Mouse (Mus musculus) T-helper 2 cell (primary cell): ENCODE measurements around the gene Fam50b.

Experiments used
- in situ Hi-C: fragments of 300-600 bp; cut with MboI, MseI; formaldehyde crosslinking; loops from one replicate; pipeline ENCODE4 v1.15.1; 2025; ENCODE audit warnings: high pct_unique_total_duplicates

Fam50b gene

DNA sequence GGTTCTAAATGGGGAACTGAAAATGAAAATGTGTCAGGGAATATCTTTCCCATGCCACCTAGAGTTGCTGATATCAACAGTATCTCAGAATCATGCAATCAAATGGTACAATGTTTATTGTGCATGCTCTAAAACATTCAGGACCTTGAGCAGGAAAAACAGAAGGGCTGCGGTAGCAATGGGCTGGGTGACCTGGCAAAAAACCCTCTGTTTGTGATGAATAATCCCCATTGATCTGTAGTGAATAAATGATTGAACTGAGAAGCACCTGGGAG is 4.0 kb downstream of the Fam50b start:
- in situ Hi-C loops: no loop called here

GRCm38 (mm10) chr13:34739071-34739470 is 4.4 kb downstream of the Fam50b start:
- in situ Hi-C loops: no loop called here

- in situ Hi-C loops: loop anchor here (10.0 kb wide), 1 partner anchor 1954 kb away; no protein-coding TSS in a partner anchor
Measured at GRCm38 (mm10) chr13:34741254-34741653, 6.6 kb downstream of the Fam50b start.

DNA sequence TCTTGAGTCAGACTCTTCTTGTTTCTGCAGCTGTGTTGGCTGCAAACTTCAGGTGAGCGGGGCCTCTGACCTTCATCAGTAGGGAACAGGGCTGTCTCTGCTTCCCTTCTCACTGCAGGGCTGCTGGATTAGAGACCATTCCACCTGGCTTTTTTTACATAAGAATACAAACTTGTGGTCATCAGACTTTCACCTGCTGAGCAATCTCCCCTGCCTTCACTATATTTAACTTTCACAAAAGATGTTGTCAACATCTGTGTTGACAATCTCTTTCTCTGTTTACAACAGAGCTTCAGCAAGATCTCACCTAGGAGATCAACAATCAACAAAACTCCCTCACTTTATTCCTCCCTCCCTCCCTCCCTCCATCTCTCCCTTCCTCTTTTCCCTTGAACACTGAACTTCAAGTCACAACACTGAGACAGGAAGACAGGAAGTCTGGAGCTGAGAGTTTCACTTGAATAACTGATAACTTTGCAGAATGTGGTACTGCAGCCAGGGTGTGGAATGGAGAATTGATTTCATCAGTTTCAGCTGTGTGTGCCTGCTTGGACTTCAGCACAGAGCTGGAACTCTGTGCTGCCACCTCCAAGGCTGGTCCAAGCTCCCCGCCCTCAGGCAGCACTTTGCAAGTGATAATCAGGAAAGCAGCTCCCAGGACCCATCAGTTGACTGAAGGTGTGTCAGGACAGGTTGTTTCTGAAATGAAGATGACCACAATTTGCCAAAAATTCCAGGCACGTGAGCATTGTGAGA is 7.3 kb downstream of the Fam50b start:
- in situ Hi-C loops: loop anchor here (10.0 kb wide), 1 partner anchor 1953 kb away; no protein-coding TSS in a partner anchor

DNA sequence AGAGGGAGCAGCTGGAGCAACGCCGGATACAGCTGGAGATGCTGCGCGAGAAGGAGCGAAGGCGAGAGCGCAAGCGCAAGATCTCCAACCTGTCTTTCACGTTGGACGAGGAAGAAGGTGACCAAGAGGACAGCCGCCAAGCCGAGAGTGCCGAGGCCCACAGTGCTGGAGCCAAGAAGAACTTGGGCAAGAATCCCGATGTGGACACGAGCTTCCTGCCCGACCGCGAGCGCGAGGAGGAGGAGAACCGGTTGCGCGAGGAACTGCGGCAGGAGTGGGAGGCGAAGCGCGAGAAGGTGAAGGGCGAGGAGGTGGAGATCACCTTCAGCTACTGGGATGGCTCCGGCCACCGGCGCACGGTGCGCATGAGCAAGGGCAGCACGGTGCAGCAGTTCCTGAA is 12.2 kb downstream of the Fam50b start:
- in situ Hi-C loops: loop anchor here (10.0 kb wide), 1 partner anchor 1948 kb away; no protein-coding TSS in a partner anchor

GRCm38 (mm10) chr13:34748530-34748929 is 13.9 kb downstream of the Fam50b start:
- in situ Hi-C loops: loop anchor here (10.0 kb wide), 1 partner anchor 1946 kb away; no protein-coding TSS in a partner anchor

DNA sequence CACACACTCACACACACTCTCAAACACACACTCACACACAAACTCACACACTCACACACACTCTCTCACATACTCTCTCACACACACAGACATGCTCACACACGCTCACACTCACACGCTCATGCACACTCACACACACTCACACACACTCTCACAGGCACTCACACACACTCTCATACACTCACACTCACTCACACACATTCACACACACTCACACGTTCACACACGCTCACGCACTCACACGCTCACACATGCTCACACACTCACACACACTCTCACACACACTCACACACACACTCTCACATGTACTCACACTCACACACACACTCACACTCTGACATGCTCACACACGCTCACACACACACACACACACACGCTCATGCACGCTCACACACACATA is 24.6 kb downstream of the Fam50b start:
- in situ Hi-C loops: no loop called here

DNA sequence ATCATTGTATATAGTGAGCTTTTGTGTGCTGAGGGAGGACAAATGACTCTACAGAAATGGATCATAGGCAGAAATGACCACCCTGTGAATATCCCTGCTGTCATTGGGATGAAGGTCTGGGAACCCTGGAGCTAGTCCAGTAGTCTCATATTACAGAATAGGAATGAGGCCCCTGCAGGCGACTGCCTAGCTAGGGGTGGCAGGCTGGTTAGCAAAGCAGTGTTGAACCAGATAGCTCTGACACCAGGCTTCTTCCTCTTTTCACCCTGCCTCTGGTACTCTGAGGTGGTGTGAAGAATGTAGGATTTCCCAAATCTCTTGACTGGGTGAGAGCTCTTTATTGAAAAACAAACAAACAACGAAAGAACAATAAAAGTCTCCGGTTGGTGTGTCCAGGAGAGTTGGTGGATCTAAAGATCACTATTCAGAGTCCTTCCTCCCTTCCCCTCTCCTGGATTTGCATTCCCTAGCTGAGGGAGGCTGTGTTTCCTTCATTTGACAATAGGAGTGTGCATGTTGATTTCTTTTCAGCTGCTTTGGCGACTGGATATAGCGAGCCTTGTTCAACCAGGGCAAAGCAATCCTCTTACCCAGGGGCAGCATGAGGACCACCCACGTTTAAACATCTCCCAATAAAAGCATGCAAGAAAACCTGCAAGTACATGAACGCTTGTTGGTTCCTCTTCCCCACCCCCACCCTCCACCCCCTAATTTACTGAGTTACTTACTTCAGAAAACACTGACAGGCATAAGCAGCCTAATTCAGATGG is 26.1 kb downstream of the Fam50b start:
- in situ Hi-C loops: no loop called here

GRCm38 (mm10) chr13:34762136-34762535 is 27.5 kb downstream of the Fam50b start:
- in situ Hi-C loops: no loop called here

GRCm38 (mm10) chr13:34762865-34763264 is 28.2 kb downstream of the Fam50b start:
- in situ Hi-C loops: no loop called here

GRCm38 (mm10) chr13:34765269-34765668 is 30.6 kb downstream of the Fam50b start:
- in situ Hi-C loops: no loop called here

- in situ Hi-C loops: no loop called here
Measured at GRCm38 (mm10) chr13:34766572-34766971, 31.9 kb downstream of the Fam50b start.

DNA sequence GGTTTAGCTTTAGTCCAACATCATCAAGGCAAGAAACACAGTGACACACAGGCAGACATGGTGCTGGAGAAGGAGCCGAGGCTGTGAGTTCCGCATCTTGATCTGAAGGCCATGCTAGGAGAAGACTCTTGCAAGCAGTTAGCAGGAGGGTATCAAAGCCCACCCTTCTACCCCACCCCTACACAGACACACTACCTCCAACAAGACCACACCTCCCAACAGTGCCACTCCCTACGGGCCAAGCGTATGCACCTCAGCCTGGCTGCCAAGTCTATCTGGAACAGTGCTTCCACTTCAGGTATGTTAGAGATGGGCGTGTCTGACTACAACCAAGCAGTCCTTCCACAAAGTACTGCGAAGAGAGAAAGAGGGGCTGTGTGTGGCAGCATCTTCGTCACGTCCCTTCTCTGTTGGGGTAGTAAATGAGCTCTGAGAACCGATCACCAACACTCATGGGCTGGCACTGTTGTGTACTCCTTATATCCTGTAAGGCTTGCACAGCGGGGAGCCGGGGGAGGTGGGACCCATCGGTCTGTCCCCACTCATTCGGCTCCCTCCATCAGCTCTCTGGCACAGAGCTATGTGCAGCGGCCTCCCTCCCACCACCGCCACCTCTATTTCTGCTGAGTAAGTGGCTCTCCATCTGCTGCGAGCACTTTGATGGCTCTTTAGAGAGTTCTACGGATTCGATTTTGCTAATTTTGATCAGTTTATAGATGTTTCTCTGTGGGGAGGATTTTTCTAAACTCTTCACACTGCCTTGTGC is 33.1 kb downstream of the Fam50b start:
- in situ Hi-C loops: no loop called here

DNA sequence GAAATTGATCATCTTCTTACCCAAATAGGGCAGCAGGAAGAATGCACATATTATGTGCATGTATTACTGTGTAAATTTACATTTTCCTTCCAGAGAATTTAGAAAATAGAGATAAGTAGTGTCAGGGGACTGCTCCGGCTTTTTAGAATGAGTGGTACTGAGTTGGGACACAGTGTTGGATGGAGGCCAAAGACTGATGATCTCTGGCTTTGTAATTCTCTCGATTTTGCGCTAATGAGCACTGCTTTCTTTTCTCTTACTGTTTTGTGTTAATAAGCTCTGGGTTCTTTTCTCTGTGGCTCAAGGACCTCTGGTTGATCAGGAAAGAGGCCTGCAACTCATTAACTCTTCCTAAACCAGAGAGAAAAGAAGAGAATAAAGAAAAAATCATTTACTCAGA is 42.1 kb downstream of the Fam50b start:
- in situ Hi-C loops: no loop called here

GRCm38 (mm10) chr13:34780856-34781610 is 46.4 kb downstream of the Fam50b start:
- in situ Hi-C loops: no loop called here

DNA sequence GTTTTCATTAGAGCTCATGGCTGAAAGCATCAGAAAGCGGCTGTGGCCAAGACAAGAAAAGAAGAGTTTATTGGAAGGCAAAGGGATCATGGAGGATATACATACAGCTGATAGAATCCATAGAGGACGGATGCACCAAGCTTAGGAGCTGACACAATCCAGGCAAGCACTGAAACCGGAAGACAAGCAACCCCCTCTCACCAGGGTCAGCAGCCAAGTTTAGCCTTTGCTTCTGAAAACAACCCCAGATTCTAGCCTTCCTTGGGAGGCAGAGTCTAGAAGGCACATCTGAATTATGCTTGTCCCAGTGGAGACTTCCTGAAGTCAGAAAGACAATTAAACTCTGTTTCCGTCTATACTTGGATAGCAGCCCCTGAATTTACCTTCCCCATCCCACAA is 47.0 kb downstream of the Fam50b start:
- in situ Hi-C loops: no loop called here

DNA sequence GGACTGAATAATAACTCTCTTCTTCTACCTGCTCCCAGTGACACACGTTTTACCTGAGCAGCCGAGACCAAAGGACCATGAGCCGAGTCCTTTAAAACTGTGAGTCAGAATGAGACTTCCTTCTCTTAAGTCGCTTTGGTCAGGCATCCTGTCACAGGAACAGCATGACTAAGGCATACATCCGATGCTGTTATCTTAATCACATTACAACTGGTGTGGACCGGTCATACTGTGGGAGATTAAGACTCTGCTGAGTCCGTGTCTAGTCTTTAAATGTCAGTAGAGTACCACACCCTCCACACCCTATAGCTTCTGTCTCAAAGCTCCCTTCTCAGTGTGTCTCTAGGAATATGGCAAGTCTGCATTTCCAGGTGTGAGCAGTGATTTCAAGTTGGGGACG is 50.2 kb downstream of the Fam50b start:
- in situ Hi-C loops: no loop called here

DNA sequence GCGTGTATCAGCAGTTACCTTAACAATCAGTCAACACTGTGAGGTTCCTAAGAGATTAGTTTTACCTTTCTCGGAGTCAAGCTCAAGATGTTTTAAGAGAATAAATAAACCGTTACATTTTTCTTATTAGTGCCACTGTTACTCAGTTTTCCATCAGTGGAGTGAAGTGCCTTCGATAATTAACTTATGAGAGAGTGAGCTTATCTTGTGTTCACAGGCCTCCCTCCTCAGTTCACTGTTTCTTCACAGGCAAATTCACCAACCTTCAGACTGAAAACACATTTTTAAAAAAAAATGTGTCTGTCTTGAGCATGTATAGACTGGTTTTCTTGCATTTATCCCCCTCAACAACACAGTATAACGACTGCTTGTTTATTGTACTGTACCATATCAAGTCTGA is 52.0 kb downstream of the Fam50b start:
- in situ Hi-C loops: no loop called here

DNA sequence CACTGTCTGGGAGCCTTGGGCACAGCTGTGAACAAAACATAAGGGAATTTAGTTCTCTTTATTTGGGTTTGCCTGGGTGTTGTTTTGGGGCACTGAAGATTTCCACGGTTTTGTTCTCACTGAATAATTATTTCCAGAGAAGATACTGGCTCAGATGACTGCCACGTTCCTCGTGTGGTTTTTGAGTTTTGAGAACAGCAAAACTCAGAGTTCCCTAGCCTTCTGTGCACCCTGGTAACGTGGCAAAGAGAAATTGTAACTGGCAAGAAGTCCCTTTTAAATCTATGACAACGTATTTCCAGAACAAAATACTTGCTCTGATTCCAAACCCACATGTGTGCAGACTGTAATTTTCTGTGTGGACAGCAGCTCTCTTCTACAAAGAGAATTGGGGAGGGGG is 52.9 kb downstream of the Fam50b start:
- in situ Hi-C loops: no loop called here

DNA sequence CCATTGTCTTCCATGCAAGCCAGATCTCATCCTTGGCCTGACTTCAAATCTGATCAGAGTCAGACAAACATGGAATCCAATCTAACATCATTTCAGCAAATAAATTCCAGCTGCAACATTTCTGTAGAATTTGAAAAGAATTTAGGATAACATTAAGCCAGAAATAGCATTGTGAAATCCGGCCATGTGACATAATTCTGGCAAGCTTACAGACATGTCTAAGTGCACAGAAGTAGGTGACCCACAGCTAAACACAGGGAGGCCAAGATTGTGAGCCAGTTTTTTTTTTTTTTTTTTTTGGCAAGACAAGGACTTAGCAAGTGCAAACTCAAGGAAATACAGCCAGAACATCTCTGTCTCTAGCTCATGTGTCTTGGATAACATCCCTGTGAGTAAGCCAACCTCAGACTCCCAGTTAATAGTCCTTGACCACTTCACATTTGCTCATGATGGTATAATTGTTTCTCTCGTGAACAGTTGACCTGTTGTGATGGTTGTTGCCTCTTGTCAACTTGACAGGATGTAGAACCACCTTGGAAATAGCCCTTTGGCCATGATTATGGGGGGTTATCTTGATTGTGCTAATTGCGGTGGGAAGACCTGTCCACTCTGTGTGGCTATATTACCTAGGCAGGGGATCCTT is 54.6 kb downstream of the Fam50b start:
- in situ Hi-C loops: no loop called here

DNA sequence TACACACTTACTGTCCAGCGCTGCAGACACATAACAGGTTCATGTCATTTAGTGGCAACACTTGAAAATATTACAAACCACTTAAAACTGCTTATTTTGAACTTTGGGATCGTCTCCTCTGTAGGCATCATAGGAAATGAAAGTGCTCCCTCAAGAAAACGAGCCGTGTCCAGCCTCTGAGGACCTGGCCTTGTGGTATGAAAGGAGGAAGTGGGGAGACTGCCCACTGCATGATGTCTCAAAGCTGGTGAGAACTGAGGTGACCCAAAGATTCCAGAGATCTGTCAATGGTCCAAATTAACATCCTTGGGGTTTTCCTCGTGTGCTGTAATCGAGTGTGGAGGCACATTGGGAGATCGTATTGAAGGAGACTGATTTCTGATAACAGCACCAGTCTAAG is 58.4 kb downstream of the Fam50b start:
- in situ Hi-C loops: loop anchor here (5.0 kb wide), 1 partner anchor 146 kb away; no protein-coding TSS in a partner anchor
